Mouse (Mus musculus) c-Kit-positive CD71-negative TER-119-negative erythroid progenitor cells, embryonic 14.5 days (primary cell): ENCODE data around the gene Rabif.

Experiments
- DNase-seq: peaks from one replicate; pipeline ENCODE4 v3.0.0-alpha.2; 2013; ENCODE audit warnings: low read depth

Rabif gene

GRCm38 (mm10) chr1:134552396-134552795 is 57.9 kb downstream of the Rabif start:
- DNase-seq = no peak

GRCm38 (mm10) chr1:134555240-134555870 is 60.9 kb downstream of the Rabif start:
- no peak for DNase-seq

GRCm38 (mm10) chr1:134555871-134556670 is 61.6 kb downstream of the Rabif start:
- DNase-seq = no peak

GRCm38 (mm10) chr1:134556671-134557218 is 62.3 kb downstream of the Rabif start:
- DNase-seq = peak; percentile 84
